Mouse (Mus musculus) ovary, adult 10 weeks (tissue): ENCODE measurements around the gene Tma16. TPM values are rescaled to one million over a fixed set of nuclear protein-coding genes. Genes with fewer than 3 reads are reported as not detected.

Source experiments
- polyA plus RNA-seq: library from polyadenylated mRNA; stranded (reverse); fragments of 350-450 nt; fragmentation: Illumina TruSeq; extraction: RNeasy Lipid Tissue Mini Kit (QIAGEN cat#74804); gene quantifications from one replicate; pipeline ENCODE4 v1.2.3, GENCODE M21; 2014

Gene Tma16
- 16.5 TPM for polyA plus RNA-seq

GRCm38 (mm10) chr8:66486084-66486763, at the start of gene Tma16:
Gene Tma16 (minus strand): TSS chr8:66486530.

GRCm38 (mm10) chr8:66511537-66511936, 25.2 kb upstream of the Tma16 start, which contains the start of gene Tktl2:
Gene Tktl2 (plus strand): TSS chr8:66511756.

Other genes starting within 250 kb of the Tma16 start
- gene Tktl2, start 25.2 kb upstream of the Tma16 start, polyA plus RNA-seq = 0.51 TPM
- not detected for gene Npy5r, start 201.6 kb upstream of the Tma16 start, polyA plus RNA-seq
- gene Npy1r, start 210.7 kb upstream of the Tma16 start, polyA plus RNA-seq = 17.3 TPM